ENCODE assay signal across 1 mouse cellular context in the genomic region with DNA sequence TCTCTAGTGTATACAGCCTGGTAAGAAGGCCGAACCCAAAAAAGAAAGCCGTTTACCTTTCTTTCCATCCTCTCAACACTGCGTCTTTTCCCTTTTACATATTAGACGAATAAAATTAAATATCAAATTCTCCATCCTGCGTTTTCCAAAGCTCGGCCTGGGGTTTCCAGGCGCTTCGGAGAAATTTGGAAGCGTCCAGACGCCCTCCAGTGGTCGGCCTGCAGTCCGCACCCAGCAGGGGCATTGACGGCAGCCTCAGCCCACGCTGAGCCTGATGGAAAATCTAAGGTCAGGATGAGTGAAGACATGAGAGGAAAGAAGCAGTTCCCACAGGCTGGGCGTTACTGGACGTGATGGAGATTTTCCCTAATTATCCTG.
TF ChIP-seq lines count a peak whose summit lies in the region.

No protein-coding gene starts in this region.

TF ChIP-seq in C2C12, 6 proteins besides CTCF, POLR2A, EP300 and RAD21:
- TF ChIP-seq MYOG (IDR thresholded peaks at IDR 0.05; ENCODE audit: control insufficient read depth, extremely low read depth, insufficient read length) = no peak
- TF ChIP-seq MAX (IDR thresholded peaks at IDR 0.05) = no peak
- no peak for TF ChIP-seq FOSL1 (IDR thresholded peaks at IDR 0.05; ENCODE audit: insufficient read depth, low read length, poor library complexity, severe bottlenecking)
- TF ChIP-seq CEBPB (IDR thresholded peaks at IDR 0.05; ENCODE audit: low read depth) = no peak
- TF ChIP-seq MYOD1 (IDR thresholded peaks at IDR 0.05; ENCODE audit: control insufficient read depth, insufficient read length, low read depth) = no peak
- no peak for TF ChIP-seq USF1 (IDR thresholded peaks at IDR 0.05; ENCODE audit: low read depth)
